Mouse (Mus musculus) liver, embryonic 11.5 days (tissue): Measurements from ENCODE around the gene Etv5. TPM values are rescaled to one million over a fixed set of nuclear protein-coding genes. Genes with fewer than 3 reads are reported as not detected.

Experiments used
- ATAC-seq: fragments of 200-750 bp; cut with Nextera tagmentation; replicated peaks from 2 replicates; pipeline ENCODE4 v1.8.0; 2017; ENCODE audit warnings: moderate number of reproducible peaks, mild to moderate bottlenecking, moderate TSS enrichment, moderate library complexity; ENCODE audit not compliant: low FRiP score
- DNase-seq: peaks from one replicate; pipeline ENCODE4 v3.0.0-alpha.2; 2017; ENCODE audit warnings: low spot score
- H3K27ac ChIP-seq: fragments of 300-500 bp; sonication (generic); 2 replicates; pipeline ENCODE4 v1.5.1; 2014; ENCODE audit warnings: mild to moderate bottlenecking, low read depth, low read length, control low read depth
- H3K27me3 ChIP-seq: fragments of 300-500 bp; sonication (generic); replicated peaks from 2 replicates; pipeline ENCODE4 v1.6.1; 2014; ENCODE audit warnings: low read length, mixed read lengths; ENCODE audit not compliant: control insufficient read depth, insufficient read depth
- H3K36me3 ChIP-seq: fragments of 300-500 bp; sonication (generic); 2 replicates; pipeline ENCODE4 v1.6.1; 2014; ENCODE audit warnings: mild to moderate bottlenecking, low read length, moderate library complexity, mixed read lengths; ENCODE audit not compliant: control insufficient read depth, insufficient read depth
- H3K4me1 ChIP-seq: fragments of 300-500 bp; sonication (generic); replicated peaks from 2 replicates; pipeline ENCODE4 v1.6.1; 2014; ENCODE audit warnings: low read length, mixed read lengths; ENCODE audit not compliant: control insufficient read depth, insufficient read depth
- H3K4me2 ChIP-seq: fragments of 300-500 bp; sonication (generic); 2 replicates; pipeline ENCODE4 v1.6.1; 2014; ENCODE audit warnings: mild to moderate bottlenecking, control low read depth, moderate library complexity
- H3K4me3 ChIP-seq: fragments of 300-500 bp; sonication (generic); 2 replicates; pipeline ENCODE4 v1.5.1; 2014; ENCODE audit warnings: low read depth, low read length, control low read depth
- H3K9ac ChIP-seq: fragments of 300-500 bp; sonication (generic); 2 replicates; pipeline ENCODE4 v1.6.1; 2014; ENCODE audit warnings: low read depth, low read length, control low read depth
- H3K9me3 ChIP-seq: fragments of 300-500 bp; sonication (generic); 2 replicates; pipeline ENCODE4 v1.6.1; 2016; ENCODE audit warnings: low read length, inconsistent platforms, mixed read lengths; ENCODE audit not compliant: control insufficient read depth
- WGBS: fragments of 180-500 bp; shearing (Covaris S2); extraction: QIAGEN DNeasy Blood & Tissue Kit; methylation state at CpG from one replicate; pipeline ENCODE4 v1.1.7; 2014; 5-methylcytosine and 5-hydroxymethylcytosine counted together
- polyA plus RNA-seq: library from polyadenylated mRNA; unstranded; fragments of >200 nt; fragmentation: Nextera tagmentation; extraction: Ambion mirVana; gene quantifications from 2 replicates; pipeline ENCODE4 v1.2.1, GENCODE M21; 2014

Gene Etv5
- polyA plus RNA-seq, 1 experiment from 2014 or later = 16.1 TPM

DNA sequence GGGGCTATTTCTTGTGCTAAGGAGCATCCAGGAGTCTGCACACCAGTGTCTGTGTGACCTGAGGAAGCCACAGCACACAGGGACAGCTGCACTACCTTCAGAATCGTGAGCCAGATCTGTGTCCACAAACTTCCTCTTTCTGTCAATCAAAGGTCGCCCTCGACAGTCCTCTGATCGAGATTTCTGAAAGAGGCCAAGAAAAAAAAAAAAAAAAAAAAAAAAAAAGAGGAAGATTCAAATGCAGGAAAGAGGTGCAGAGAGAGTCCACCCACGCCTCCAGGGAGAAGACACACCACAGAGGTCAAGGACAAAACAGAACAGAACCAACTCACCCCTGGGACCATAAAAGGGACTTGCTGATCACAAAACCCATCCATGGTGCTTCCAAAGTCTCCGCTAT, 3.4 kb downstream of the Etv5 start:
- no peaks in the 10 kb centered on the region for H3K9me3 ChIP-seq
- no peak overlapping the region for H3K4me2 ChIP-seq
- no peaks in the 10 kb centered on the region; the same call in 1 of the 2 replicates for H3K27me3 ChIP-seq
- H3K36me3 ChIP-seq = no peaks in the 10 kb centered on the region
- WGBS = 28% methylated on average over 6 of the region's 6 CpGs
- peaks cover 10% of the 10 kb centered on the region; the same call in 1 of the 2 replicates for H3K4me1 ChIP-seq
- DNase-seq = no peak
- H3K9ac ChIP-seq = no peak overlapping the region
- ATAC-seq = no peak
- H3K4me3 ChIP-seq = no peak overlapping the region
- H3K27ac ChIP-seq = no peak overlapping the region

DNA sequence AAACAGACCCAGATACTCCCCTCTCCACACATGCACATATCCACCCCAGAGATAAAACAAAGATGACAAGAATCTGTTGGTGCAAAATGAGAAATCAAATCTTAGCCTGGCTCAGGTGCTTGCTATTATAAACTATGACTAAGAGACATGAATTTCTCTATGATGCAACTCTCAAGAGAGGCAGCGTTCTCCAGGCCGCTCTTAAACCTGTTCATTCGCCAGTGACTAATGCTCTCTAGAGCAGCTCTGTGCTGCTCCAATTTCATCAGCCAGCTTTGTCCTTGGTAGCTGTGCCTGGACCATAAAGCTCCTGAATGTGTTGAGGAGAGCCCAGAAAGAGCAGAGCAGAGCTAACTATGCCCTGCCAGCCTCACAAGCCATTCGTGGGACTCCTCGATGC, 5.0 kb downstream of the Etv5 start:
- H3K4me1 ChIP-seq = peaks cover 3% of the 10 kb centered on the region; the same call in 1 of the 2 replicates
- H3K9me3 ChIP-seq = no peaks in the 10 kb centered on the region
- ATAC-seq = no peak
- DNase-seq = no peak
- no peaks in the 10 kb centered on the region; the same call in 1 of the 2 replicates for H3K27me3 ChIP-seq
- no peak overlapping the region for H3K9ac ChIP-seq
- WGBS = 83% methylated on average over 5 of the region's 5 CpGs
- H3K36me3 ChIP-seq = no peaks in the 10 kb centered on the region
- no peak overlapping the region for H3K27ac ChIP-seq
- peak overlapping the region; percentile 35; the same call in 1 of the 2 replicates for H3K4me2 ChIP-seq
- no peak overlapping the region for H3K4me3 ChIP-seq

DNA sequence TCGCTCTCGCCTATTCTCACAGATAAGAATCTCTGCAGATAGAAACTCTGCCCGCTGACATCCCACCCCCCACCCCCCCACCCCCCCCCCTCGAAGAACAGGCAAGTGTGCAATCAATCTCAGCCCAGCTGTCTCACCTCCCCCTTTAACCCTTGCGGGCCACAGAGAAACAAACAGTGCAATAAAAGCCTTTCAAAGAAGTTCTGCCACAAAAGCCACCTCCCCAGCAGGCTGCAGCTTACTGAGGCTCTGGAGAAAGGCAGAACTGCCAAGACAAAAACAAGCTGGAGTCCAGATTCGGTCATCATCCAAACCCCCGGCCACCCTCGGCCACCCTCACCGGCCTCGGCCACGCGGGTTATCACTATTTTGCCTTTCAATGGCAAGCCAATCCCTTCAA, 5.6 kb downstream of the Etv5 start:
- H3K27ac ChIP-seq = no peak overlapping the region
- ATAC-seq (no peak), DNase-seq (no peak)
- no peaks in the 10 kb centered on the region for H3K9me3 ChIP-seq
- no peak overlapping the region for H3K9ac ChIP-seq
- H3K27me3 ChIP-seq = no peaks in the 10 kb centered on the region; the same call in 1 of the 2 replicates
- H3K4me2 ChIP-seq = peak overlapping the region; percentile 35; the same call in 1 of the 2 replicates
- no peaks in the 10 kb centered on the region for H3K36me3 ChIP-seq
- no peak overlapping the region for H3K4me3 ChIP-seq
- H3K4me1 ChIP-seq = peaks cover 3% of the 10 kb centered on the region
- 48% methylated on average over 12 of the region's 12 CpGs for WGBS

DNA sequence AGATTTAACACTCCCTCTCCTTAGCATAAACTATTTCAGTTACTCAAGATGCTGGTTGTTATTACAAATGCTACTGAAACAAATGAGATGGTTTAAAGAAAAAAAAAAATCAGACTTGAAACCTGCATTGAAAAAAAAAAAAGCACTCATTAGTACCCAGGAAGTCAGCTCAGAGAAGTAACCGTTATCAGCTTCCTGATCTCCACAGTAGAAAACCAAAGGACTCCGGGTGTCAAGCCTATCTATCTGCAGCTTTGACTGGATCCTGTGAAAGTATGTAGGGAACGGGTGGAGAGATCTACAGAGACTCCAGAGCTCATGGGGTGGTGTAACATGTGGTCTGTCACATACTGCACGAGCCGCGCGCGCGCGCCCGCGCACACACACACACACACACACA, 7.7 kb downstream of the Etv5 start:
- Histone ChIP-seq H3K4me2 (no peak overlapping the region), H3K27ac (no peak overlapping the region), H3K27me3 (no peaks in the 10 kb centered on the region), H3K4me1 (peaks cover 3% of the 10 kb centered on the region), H3K9me3 (no peaks in the 10 kb centered on the region), H3K9ac (no peak overlapping the region), H3K36me3 (no peaks in the 10 kb centered on the region), H3K4me3 (no peak overlapping the region)
- WGBS = 54% methylated on average over 12 of the region's 12 CpGs
- DNase-seq (no peak), ATAC-seq (no peak)

DNA sequence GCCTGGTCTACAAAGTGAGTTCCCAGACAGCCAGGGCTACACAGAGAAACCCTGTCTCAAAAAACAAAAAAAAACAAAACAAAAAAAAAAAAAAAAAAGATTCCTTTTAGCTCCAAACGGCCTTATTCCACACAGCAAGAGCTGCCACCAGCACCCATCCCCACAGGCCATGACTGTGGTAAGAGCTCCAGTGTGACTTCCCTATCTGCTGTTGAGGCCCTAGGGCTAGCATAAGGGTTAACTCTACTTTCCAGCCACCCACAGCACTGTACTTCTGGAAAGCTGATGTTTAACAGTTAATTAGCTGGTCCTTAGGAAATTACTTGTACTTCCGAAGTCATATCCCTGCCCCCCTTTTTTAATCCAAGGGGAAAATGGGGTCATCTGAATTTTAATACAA, 8.2 kb downstream of the Etv5 start:
- H3K4me2 ChIP-seq = no peak overlapping the region
- no peak overlapping the region for H3K4me3 ChIP-seq
- H3K27ac ChIP-seq = no peak overlapping the region
- WGBS = 54% methylated on average over 2 of the region's 2 CpGs
- H3K4me1 ChIP-seq = peaks cover 3% of the 10 kb centered on the region
- no peaks in the 10 kb centered on the region for H3K36me3 ChIP-seq
- ATAC-seq (no peak), DNase-seq (no peak)
- H3K27me3 ChIP-seq = no peaks in the 10 kb centered on the region
- no peak overlapping the region for H3K9ac ChIP-seq
- no peaks in the 10 kb centered on the region for H3K9me3 ChIP-seq

DNA sequence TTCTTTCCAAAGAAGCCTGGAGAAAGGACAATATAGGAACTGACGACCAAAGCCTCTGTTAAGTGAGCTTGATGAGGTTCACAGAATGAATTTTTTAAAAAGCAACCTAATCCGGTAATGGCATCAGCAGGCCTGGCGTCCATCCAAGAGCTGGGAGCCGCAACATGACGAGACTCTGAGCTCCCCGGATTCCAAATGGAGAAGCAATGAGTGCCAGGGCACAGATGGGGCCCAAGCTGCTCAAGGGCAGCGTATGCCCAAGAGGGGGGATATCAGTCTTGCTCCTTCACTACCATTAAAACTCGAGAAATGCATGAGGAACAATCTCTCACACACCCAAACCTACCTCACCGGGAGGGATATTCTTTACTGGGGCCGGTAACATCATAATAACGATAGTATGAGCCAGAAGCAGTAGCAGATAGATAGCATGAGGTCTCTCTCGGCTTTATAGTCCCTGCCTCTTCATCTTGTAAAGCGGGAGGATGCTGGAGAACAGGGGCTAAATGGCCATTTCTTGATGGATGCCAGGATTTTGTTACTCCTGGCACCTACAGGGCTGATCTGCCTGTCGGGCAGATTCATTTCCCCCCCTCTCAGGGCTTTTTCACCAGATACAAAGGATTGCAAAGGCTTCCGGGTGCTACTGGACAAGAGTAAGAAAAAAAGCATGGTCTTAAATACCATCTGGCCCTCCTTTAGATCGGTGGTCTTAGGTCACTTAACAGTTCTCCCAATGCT, 9.1 kb downstream of the Etv5 start:
- H3K9me3 ChIP-seq = no peaks in the 10 kb centered on the region
- no peaks in the 10 kb centered on the region for H3K27me3 ChIP-seq
- DNase-seq (no peak), ATAC-seq (no peak)
- H3K27ac ChIP-seq = no peak overlapping the region
- H3K9ac ChIP-seq = no peak overlapping the region
- no peak overlapping the region for H3K4me2 ChIP-seq
- WGBS = 80% methylated on average over 16 of the region's 16 CpGs
- peaks cover 3% of the 10 kb centered on the region for H3K4me1 ChIP-seq
- H3K36me3 ChIP-seq = no peaks in the 10 kb centered on the region
- H3K4me3 ChIP-seq = no peak overlapping the region

DNA sequence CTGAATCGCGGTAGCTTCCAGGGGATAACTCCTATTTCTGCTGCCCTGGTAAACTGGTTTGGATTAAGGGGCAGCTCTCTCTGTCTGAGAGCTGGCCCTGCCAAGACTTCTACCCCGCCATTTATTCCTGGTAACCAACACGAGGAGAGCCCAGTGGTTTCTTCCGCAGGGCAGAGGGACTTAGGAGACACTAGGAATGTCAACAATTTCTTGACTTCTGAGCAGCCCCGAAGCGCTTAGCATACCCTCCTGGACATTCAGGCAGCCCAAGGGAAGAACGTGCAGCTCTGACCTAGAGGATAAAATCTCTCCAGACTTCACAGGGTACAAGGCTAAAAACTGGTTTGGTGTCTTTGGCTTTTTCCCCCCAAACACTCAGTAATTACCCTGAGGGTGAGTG, 10.1 kb downstream of the Etv5 start:
- Histone ChIP-seq H3K4me2 (peak overlapping the region; percentile 26), H3K9ac (no peak overlapping the region), H3K4me1 (peaks cover 3% of the 10 kb centered on the region), H3K27me3 (no peaks in the 10 kb centered on the region), H3K27ac (no peak overlapping the region), H3K9me3 (no peaks in the 10 kb centered on the region), H3K36me3 (no peaks in the 10 kb centered on the region; the same call in 1 of the 2 replicates), H3K4me3 (no peak overlapping the region)
- ATAC-seq (peak; percentile 8; the same call in 1 of the 2 replicates), DNase-seq (no peak)
- WGBS = 23% methylated on average over 8 of the region's 8 CpGs

DNA sequence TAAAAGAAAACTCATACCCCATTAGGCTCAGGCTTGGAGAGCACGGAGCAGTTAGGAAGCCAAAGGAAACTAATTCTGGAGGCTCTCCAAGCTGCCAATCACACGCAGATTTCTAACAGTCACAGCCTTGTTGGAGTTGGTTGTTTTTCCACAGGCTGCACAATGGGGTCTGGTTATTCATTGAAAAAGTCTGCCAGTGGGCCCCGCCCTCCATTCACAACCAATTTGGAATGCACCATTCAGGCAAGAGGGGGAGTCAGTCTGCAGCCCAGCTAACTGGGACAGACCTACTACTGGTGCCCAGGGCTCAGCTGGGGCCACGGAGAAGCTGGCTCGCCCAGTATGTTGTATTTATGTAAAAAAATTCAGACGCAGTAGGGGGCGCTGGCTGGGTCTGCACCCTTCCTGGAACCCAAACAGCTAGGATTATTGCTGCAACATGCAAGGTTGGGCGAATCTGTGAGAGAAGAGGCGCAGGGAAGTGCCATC, 10.6 kb downstream of the Etv5 start:
- no peaks in the 10 kb centered on the region; the same call in none of the 2 replicates for H3K4me1 ChIP-seq
- no peaks in the 10 kb centered on the region for H3K9me3 ChIP-seq
- 10% methylated on average over 9 of the region's 9 CpGs for WGBS
- no peak overlapping the region for H3K27ac ChIP-seq
- ATAC-seq (peak; percentile 85), DNase-seq (peak; percentile 66)
- H3K9ac ChIP-seq = no peak overlapping the region
- H3K27me3 ChIP-seq = no peaks in the 10 kb centered on the region
- H3K36me3 ChIP-seq = no peaks in the 10 kb centered on the region; the same call in 1 of the 2 replicates
- H3K4me2 ChIP-seq = peak overlapping the region; percentile 26
- H3K4me3 ChIP-seq = no peak overlapping the region

DNA sequence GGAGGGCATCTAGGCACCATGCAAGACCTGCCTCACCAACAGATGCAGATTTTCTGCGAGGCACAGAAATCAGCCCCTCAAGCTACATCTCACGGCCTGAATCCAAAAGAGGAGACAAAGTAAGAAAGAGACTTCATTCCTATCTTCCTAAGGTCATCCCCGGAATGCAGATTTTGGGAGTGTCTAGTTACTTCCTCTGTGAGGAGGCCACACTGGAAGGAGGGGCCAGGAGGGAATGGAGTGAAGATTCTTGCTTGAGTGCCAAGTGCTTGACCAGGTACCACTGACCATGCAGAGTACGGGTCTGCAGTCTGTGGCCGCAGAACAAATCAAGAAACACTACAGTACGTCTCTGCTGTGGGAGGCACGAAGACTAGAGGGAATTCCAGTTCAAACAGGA, 12.7 kb downstream of the Etv5 start:
- Histone ChIP-seq H3K4me1 (no peaks in the 10 kb centered on the region; the same call in none of the 2 replicates), H3K27ac (no peak overlapping the region), H3K4me2 (no peak overlapping the region), H3K36me3 (no peaks in the 10 kb centered on the region; the same call in 1 of the 2 replicates), H3K9ac (no peak overlapping the region), H3K4me3 (no peak overlapping the region), H3K27me3 (no peaks in the 10 kb centered on the region), H3K9me3 (no peaks in the 10 kb centered on the region)
- DNase-seq (no peak), ATAC-seq (no peak)
- 77% methylated on average over 7 of the region's 7 CpGs for WGBS
